In the genomic region with DNA sequence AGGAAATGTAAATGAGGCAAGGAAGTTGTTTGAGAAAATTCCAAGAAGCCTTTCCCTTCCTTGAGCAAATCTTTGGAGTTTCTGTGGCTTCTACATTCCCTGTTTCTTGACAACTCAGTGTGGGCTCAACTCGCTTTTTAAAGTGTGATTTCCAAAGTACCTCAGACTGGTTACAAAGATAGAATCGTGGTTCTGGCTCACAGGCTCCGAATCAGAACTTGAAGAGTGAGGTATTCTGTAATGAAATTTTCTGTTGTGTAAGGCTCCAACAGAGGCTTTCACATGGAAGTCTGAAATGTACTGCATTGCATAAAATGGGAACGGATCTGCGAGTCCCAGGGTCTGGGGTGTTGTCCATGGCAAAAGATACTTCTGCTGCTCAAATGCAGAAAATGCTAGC, we compare ENCODE assay signal across 20 mouse cellular contexts.
"Had no signal": no experiment of that assay in that cellular context is flagged by ENCODE, and none has a peak within 500 bp of the region (broad histone marks: within the 10 kb centered on the region; RNA-seq: fewer than 3 reads in every experiment).

No protein-coding gene starts in this region.

- ATAC-seq: forebrain, embryonic 13.5 days; forebrain, embryonic 14.5 days; forebrain, embryonic 15.5 days; forebrain, embryonic 16.5 days; forebrain, postnatal 0 days had no signal

- DNase-seq: cerebellum, adult 8-10 months; cerebellum, adult 9-10 months; cerebellum, adult 9-11 months; cerebellum, postnatal 10 days; cerebellum, postnatal 14 days; cerebellum, postnatal 25 days; cerebellum, postnatal 36 days; embryo, embryonic 11 days; forebrain, postnatal 0 days; gastrocnemius, adult 2 months; gastrocnemius, postnatal 10 days; gastrocnemius, postnatal 14 days; gastrocnemius, postnatal 25 days; gastrocnemius, postnatal 36 days; heart, adult 18-20 months; heart, adult 2 months had no signal
